Mouse (Mus musculus): ENCODE measurements around the gene Bpi.

The Bpi gene

GRCm38 (mm10) chr2:158258005-158258418, at the start of gene Bpi:
Gene Bpi (plus strand): TSS chr2:158258094.
- DNase-seq (ENCODE audit: low spot score) = peak; percentile 20

GRCm38 (mm10) chr2:158209776-158210175, 48.1 kb upstream of the Bpi start:
- DNase-seq (ENCODE audit: low spot score) = no peak

DNA sequence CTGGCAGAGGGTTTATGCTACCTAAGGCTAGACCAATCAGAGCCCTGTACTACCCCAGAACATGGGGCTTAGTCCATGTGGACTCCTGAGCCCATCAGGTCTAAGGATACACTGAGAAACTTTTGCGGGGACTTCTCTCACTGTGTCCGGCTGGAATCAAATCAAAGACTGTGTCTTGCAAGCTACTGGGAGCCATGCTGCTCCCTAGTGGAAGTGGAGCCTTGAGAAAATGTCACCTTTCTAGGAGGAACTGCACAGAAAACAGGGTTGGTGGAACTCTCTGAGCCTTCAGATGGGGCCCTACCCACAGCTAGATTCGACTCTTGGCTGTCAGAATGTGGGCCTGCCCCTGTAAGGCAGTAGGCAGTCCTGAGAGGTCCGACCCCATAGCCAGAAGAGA, 47.4 kb upstream of the Bpi start:
- peak; percentile 76 for DNase-seq (ENCODE audit: low spot score)

DNA sequence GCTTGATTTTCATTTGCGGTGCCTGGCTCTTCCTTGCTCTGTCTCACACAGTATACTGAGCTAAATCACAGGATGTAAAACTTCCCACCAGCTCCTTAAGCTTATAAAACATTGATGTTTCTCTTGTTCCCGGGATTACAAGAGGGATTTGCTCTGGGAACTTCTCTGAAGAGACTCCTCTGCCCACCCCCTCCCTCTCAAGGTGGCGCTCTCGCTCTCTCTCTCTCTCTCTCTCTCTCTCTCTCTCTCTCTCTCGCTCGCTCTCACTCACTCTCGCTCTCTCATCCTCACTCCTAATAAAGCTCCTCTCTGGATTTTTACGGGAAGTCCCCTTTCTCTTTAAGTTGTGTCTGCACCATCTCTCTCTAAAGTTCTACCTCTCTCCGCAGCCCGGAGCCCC, 46.9 kb upstream of the Bpi start:
- no peak for DNase-seq (ENCODE audit: low spot score)

DNA sequence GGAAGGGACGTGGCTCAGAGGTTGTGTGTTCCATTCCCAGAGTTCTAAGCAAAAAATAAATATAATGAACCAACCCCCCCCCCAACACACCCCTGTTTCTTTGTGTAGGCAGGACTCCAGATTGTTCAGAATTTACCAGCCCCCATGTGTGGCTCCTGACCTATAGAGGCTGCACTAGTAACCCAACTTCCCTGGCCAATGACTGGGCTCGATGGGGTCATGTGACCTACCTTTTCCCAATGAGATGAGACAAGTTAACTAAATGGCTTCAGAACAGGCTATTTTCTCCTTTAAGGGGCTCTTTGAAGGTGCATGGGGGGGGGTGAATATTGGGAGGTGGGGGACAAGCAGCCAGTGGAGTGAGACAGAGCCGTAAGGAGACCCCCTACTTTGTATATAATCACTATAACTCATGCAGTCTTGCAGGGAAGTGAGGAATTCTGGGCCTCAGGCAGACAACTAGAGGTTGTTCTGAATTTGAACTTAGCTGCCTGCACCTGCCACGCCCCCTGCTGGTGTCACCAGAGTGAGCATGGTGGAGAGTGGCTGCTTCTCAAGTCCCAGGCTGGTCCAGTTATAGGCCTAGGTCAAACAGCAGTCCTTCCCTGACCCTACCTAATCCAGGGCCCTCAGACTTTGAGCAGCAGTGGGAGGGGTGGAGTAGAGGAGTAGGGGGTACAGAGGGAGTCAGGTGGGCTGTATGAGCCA, 46.0 kb upstream of the Bpi start:
- no peak for DNase-seq (ENCODE audit: low spot score)

- DNase-seq (ENCODE audit: low spot score) = no peak
These were observed 42.4 kb upstream of the Bpi start for GRCm38 (mm10) chr2:158215283-158216117.

DNA sequence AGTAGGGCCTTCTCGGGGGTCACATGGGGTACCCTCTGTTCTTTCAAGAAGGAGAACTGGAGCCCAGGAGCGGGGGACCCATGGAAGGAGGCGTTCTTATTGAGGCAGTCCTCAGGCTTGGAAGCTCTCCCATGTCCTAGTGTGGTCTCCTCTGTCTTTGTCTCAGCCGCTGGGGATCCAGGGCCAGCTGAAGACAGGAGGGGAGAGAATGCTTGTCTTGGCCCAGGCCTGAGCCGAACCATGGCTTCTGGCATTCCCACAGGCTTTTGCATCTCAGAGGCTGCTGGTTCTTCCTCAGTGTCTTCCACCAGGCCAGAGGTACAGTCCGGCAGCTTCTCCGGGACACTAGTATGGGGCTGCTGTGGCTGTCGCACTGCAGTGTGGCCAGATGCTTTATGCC, 41.4 kb upstream of the Bpi start:
- no peak for DNase-seq (ENCODE audit: low spot score)

DNA sequence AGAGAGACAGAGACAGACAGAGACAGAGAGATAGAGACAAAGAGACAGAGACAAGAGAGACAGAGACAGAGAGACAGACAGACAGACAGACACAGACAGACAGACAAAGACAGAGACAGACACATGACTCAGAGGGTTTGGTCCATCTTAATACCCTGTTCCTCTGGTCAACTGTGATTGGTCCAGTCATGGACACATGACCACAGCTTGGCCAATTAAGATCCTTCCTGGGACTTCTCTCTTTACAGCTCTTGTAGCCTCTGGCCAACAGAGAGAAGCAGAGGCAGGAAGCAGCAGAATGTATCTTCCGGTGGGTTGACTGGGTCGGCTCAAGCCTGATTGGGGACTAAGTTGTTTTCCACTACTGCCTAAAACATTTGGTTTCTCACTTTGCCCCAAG, 38.3 kb upstream of the Bpi start:
- no peak for DNase-seq (ENCODE audit: low spot score)

DNA sequence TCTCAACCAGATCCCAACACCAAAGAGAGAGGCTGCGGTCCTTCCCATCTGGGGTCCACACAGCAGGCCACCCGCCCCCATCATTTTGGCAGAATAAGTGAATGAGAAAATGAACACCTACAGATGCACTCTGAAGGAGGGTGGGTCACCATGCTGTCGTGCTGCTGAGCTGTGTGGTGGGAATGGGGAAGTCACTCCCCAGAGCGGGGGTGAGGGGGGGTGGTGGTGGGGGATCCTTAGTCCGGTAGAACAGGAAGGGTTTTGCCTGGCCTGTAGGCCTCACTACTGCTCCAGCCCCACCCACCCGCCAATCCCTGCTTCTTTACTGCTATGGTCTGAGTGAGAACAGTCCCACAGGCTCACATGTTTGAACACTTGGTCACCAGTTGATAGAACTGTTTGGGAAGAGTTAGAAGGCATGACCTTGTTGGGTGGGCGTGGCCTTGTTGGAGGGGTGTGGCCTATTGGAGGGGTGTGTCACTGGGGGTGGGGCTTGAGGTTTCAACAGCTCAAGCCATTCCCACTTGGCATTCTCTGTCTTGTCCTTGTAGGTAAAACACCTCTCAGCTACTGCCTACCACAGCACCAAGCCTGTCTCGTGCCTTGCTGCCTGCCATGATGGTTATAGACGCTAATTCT, 36.3 kb upstream of the Bpi start:
- no peak for DNase-seq (ENCODE audit: low spot score)

GRCm38 (mm10) chr2:158222664-158223063, 35.2 kb upstream of the Bpi start:
- peak; percentile 26 for DNase-seq (ENCODE audit: low spot score)

GRCm38 (mm10) chr2:158223497-158223896, 34.4 kb upstream of the Bpi start:
- no peak for DNase-seq (ENCODE audit: low spot score)

DNA sequence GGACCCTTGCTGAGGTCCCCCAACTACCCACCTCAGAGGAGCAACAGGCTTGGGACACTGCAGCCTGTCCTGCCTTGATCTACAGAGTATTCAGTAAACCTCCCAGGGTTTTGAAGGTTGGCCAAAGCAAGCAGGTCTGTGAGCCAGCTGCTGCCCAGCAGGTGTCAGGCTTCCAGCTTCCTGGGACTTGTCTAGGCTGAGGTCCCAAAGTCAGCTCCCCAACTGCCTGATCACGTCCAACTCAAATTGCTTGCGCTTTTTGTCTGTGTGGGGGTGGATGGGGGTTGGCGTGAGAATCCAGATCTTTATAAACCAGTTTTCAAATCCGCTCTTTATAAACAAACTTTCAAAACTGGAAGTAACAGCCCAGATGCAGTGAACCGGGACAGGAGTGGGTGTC, 32.6 kb upstream of the Bpi start:
- DNase-seq (ENCODE audit: low spot score) = peak; percentile 43

GRCm38 (mm10) chr2:158228670-158229502, 29.0 kb upstream of the Bpi start, which contains the start of gene D630003M21Rik:
Gene D630003M21Rik (minus strand): TSS chr2:158229222.
- DNase-seq (ENCODE audit: low spot score) = no peak

DNA sequence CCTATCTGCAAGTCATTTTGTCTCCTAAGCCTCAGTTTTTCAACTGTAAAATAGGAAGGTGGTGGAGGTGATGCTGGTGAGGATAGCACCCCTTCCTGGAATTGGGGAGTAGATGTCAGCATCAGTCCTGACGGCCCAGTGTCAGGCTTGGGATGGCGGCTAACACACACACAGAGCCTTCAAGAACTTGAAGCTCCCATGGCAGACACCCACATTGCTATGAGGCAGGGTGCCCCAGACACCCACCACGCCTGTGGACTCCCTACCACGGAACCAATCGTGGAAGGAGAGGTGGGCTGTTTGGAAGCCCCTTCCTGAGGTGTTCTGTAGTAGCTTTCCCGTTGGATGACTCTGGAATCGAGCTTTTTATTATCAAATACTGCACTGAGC, 28.4 kb upstream of the Bpi start:
- no peak for DNase-seq (ENCODE audit: low spot score)

DNA sequence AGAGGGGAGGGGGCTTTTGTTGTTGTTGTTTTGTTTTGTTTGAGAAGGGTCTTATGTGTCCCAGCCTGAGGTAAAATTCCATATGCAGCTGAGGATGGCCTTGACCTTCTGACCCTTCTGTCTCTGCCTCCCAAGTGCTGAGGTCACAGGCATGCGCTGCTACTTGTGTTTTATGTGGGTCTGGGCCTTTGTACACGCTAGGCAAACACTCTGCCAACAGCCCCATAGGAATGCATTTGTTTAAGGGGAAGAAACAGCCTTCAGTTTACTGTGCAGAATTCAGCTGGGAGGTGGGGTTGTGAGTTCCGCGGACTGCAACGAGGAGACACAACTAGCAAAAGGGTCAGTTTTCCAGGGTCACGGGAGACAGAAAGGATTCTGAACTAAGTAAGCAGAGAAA, 27.3 kb upstream of the Bpi start:
- no peak for DNase-seq (ENCODE audit: low spot score)

- DNase-seq (ENCODE audit: low spot score) = no peak
These were observed 26.8 kb upstream of the Bpi start for GRCm38 (mm10) chr2:158231071-158231470.

- DNase-seq (ENCODE audit: low spot score) = no peak
These were observed 25.5 kb upstream of the Bpi start for GRCm38 (mm10) chr2:158232414-158232813.

DNA sequence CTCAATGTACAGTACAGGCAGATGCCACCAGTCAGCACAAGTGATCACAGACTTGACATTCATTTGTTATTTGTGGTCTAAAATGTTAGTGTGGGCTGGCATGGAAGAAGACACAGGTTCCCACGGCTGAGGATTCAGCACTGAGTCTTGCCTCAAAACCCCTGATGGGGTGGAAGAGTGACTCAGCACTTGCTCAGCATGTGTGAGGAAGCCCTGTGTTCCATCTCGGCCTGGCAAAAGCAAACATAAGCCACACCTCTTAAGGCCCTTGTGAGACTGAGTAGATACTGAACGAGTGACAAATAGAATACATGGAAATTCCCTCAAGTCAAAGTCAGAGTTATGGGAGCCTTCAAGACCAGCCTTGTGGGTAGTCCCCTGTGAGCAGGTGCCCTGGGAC, 24.8 kb upstream of the Bpi start:
- DNase-seq (ENCODE audit: low spot score) = no peak

- DNase-seq (ENCODE audit: low spot score) = no peak
These were observed 21.2 kb upstream of the Bpi start for GRCm38 (mm10) chr2:158236698-158237097.

DNA sequence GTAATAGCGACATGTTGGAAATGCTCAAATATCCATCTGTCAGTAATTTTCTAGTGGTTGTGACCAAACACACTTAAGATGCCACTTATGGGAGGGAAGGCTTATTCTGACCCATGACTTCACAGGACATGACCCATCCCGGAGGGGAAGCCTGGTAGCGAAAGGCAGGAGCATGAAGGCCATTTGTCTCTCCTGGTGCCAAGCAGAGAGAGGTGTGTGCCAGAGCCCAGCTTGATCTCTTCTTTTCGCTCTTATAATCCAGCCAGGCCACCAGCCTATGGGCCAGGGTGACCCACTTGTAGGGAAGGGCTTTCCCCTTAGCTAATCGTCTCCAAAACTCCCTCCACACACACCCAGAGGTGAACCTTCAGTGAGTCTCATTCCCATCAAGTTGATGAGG, 19.8 kb upstream of the Bpi start:
- no peak for DNase-seq (ENCODE audit: low spot score)

DNA sequence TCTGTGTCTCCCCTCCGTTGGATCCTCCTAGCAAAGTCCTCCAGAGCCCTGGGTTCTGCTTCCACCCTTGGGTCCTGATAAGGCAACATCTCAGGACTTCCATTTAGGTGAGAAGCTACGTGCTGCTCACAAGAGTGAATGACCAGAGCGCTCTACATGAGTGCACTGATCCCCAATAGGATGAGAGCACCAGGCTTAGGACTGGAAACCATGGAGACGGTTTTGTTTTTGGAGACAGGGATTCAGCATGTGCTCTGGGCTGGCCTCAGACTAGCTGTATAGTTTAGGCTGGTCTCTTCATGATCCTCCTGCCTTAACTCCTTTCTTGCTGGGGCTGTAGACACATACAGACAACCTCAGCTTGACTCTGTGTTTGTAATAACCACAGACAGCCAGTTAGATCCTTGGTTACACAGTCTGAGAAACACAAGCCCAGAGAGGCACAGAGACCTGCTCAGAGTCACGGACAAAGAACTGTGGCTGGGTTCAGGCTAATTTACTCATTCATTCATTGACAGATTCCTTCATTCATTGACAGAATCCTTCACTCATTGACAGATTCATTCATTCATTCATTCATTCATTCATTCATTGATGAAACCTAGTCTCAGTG, 16.7 kb upstream of the Bpi start:
- no peak for DNase-seq (ENCODE audit: low spot score)
